Mouse (Mus musculus) limb, embryonic 15.5 days (tissue): ENCODE measurements around the gene Gpr119. TPM values are rescaled to one million over a fixed set of nuclear protein-coding genes. Genes with fewer than 3 reads are reported as not detected.

Experiments
- ATAC-seq: fragments of 200-750 bp; cut with Nextera tagmentation; 2 replicates; pipeline ENCODE4 v1.8.0; 2017; ENCODE audit warnings: low read depth, moderate TSS enrichment; ENCODE audit not compliant: insufficient number of reproducible peaks, low FRiP score, low TSS enrichment
- H3K27ac ChIP-seq: fragments of 300-500 bp; sonication (generic); 2 replicates; pipeline ENCODE4 v1.5.1; 2015; ENCODE audit warnings: moderate library complexity, mild to moderate bottlenecking, inconsistent platforms
- H3K27me3 ChIP-seq: fragments of 300-500 bp; sonication (generic); 2 replicates; pipeline ENCODE4 v1.6.1; 2015; ENCODE audit warnings: inconsistent platforms
- H3K36me3 ChIP-seq: fragments of 300-500 bp; sonication (generic); 2 replicates; pipeline ENCODE4 v1.6.1; 2015; ENCODE audit warnings: inconsistent platforms
- H3K4me1 ChIP-seq: fragments of 300-500 bp; sonication (generic); 2 replicates; pipeline ENCODE4 v1.6.1; 2015; ENCODE audit warnings: inconsistent platforms
- H3K4me2 ChIP-seq: fragments of 300-500 bp; sonication (generic); 2 replicates; pipeline ENCODE4 v1.6.1; 2015; ENCODE audit warnings: mild to moderate bottlenecking, inconsistent platforms
- H3K4me3 ChIP-seq: fragments of 300-500 bp; sonication (generic); 2 replicates; pipeline ENCODE4 v1.5.1; 2015; ENCODE audit warnings: mild to moderate bottlenecking, inconsistent platforms
- H3K9ac ChIP-seq: fragments of 300-500 bp; sonication (generic); 2 replicates; pipeline ENCODE4 v1.6.1; 2015; ENCODE audit warnings: inconsistent platforms
- H3K9me3 ChIP-seq: fragments of 300-500 bp; sonication (generic); 2 replicates; pipeline ENCODE4 v1.6.1; 2016; ENCODE audit warnings: inconsistent platforms
- WGBS: fragments of 180-500 bp; shearing (Covaris S2); methylation state at CpG from one replicate; pipeline ENCODE4 v1.1.7; 2015; 5-methylcytosine and 5-hydroxymethylcytosine counted together
- polyA plus RNA-seq: library from polyadenylated mRNA; unstranded; fragments of >200 nt; fragmentation: Nextera tagmentation; extraction: Ambion mirVana; gene quantifications from 2 replicates; pipeline ENCODE4 v1.2.1, GENCODE M21; 2015

Gene Gpr119
- not detected in 2 replicates for polyA plus RNA-seq

DNA sequence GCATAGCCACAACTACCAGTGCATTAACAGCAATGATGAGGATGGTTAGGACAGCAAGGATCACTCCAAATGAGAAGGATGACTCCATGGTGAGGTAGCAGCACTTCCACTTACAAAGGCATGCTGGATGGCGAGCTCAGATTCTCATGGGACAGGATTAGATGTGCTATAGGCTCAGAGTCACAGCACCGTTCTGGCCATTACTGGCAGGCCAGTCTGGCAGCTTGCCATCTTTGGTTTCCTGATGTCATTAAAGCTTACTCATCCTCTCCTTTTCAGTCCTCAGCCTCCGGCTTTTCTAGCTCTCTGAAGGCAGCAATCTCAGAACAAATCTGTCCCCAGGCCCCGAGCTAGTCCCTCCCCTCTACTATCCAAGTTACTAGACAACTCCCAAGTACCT, at the start of gene Gpr119:
TSS of gene Gpr119 (minus strand) at position 308 of the 400 bp plus-strand sequence.
- H3K9me3 ChIP-seq = no peaks in the 10 kb centered on the region
- no peak for ATAC-seq

DNA sequence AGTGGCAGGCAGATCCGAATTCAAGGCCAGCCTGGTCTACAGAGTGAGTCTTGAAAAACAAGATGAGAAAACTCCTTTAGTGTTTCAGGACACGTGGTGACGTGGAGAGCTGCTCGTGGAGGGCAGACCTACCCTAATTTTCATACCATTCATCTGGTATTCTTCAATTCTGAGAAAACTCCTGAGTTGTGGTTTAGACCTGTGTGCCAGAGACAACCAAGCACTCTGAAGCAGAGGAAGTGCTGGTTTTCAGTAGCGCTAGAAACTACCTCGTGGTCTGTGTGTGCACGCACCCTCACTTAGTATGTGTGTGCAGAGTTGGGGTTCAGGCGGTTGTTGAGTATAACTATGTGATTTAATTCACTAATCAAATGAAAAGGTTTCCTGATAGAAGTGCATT, 38.6 kb upstream of the Gpr119 start:
- H3K27ac ChIP-seq = no peak overlapping the region
- peaks cover 7% of the 10 kb centered on the region; the same call in 1 of the 2 replicates for H3K36me3 ChIP-seq
- WGBS = 83% methylated on average over 8 of the region's 8 CpGs
- no peak overlapping the region for H3K4me3 ChIP-seq
- no peak for ATAC-seq
- H3K4me2 ChIP-seq = no peak overlapping the region
- no peaks in the 10 kb centered on the region for H3K4me1 ChIP-seq
- no peak overlapping the region for H3K9ac ChIP-seq
- H3K9me3 ChIP-seq = no peaks in the 10 kb centered on the region
- H3K27me3 ChIP-seq = no peaks in the 10 kb centered on the region

More for the DNA sequence above, at the start of gene Gpr119:
- Histone ChIP-seq H3K9ac (no peak within 1 kb of the TSS), H3K36me3 (no peaks in the 10 kb centered on the region), H3K27ac (no peak within 1 kb of the TSS), H3K4me2 (no peak within 1 kb of the TSS), H3K4me3 (no peak within 1 kb of the TSS), H3K4me1 (no peaks in the 10 kb centered on the region), H3K27me3 (no peaks in the 10 kb centered on the region)
- 64% methylated on average over 4 of the region's 4 CpGs for WGBS

DNA sequence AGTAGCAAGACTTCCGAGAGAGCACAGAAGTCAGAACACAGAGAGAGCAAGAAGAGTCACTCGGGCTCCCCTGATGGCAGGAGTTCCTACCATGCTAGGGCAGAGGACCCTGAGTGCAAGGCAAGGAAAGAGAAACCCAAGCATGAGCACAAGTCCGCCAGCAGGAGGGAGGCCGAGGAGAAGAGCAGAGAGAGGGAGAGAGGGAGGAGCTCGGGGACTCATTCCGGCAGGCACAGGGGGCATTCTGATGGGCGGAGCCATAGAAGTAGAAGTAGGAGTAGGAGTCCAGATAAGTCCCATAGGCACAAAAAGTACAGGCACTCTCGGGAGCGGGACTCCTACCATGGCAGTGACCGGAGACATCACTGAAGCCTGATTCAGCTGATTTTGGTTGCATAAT, 35.4 kb upstream of the Gpr119 start:
- WGBS = 86% methylated on average over 10 of the region's 10 CpGs
- Histone ChIP-seq H3K4me1 (no peaks in the 10 kb centered on the region), H3K36me3 (peaks cover 7% of the 10 kb centered on the region; the same call in 1 of the 2 replicates), H3K27me3 (no peaks in the 10 kb centered on the region), H3K27ac (no peak overlapping the region), H3K4me3 (no peak overlapping the region), H3K9ac (no peak overlapping the region), H3K4me2 (no peak overlapping the region), H3K9me3 (no peaks in the 10 kb centered on the region)
- no peak for ATAC-seq

DNA sequence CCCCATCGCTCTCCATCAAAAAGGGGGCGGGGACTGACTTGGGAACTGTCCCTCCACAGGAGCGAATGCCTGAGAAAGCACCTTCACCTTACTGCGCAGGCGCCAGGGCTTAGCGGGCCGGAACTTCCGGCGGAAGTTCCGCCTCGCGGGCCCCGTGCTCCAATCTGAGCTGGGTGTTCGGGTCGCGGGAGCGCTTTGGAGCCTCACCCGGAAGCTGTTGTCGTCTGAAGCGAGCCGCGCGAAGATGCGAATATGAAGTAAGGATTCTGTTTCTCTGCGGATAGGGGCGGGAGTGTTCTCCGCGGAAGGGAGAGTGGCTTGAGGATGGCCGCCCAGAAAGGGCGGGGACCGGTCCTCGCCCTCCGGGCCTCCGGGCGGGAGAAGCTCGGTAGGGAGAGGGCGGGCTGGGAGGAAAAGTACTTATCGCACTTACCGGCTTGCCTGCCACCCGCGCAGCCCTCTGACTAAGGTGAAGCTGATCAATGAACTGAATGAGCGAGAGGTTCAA, 20.6 kb upstream of the Gpr119 start, which contains the start of gene Rbmx2:
TSS of gene Rbmx2 (plus strand) at position 141 of the 508 bp plus-strand sequence.
- no peaks in the 10 kb centered on the region for H3K9me3 ChIP-seq

DNA sequence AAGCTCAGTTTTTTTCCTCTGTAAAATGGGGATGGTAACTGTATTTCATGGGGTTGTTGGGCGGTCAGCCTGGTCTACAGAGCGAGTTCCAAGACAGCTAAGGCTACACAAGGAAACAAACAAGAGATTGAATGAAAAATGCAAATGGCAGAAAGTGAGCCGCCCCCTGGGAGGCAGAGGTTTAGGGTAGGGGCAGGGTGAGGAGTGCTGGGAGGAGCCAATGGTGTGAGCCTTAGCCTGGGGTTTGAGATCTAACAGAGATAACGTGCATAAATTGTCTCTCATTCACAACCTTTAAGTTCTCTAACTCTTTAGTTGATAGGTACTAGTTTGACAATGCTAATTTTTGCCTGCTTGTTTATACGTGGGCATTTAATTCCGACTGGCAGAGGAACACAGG, 20.2 kb upstream of the Gpr119 start:
- Histone ChIP-seq H3K36me3 (no peaks in the 10 kb centered on the region), H3K4me1 (peaks cover 6% of the 10 kb centered on the region; the same call in 1 of the 2 replicates), H3K4me2 (peak overlapping the region; percentile 44), H3K27ac (no peak overlapping the region), H3K9ac (no peak overlapping the region), H3K9me3 (no peaks in the 10 kb centered on the region), H3K4me3 (peak overlapping the region; percentile 61), H3K27me3 (no peaks in the 10 kb centered on the region)
- ATAC-seq = peak; percentile 40; the same call in 1 of the 2 replicates
- 20% methylated on average over 6 of the region's 6 CpGs for whole genome bisulfite sequencing

More for the DNA sequence above, 20.6 kb upstream of the Gpr119 start, which contains the start of gene Rbmx2:
- H3K27ac ChIP-seq = no peak within 1 kb of the TSS
- H3K4me3 ChIP-seq = peak within 1 kb of the TSS; percentile 61
- H3K27me3 ChIP-seq = no peaks in the 10 kb centered on the region
- peak within 1 kb of the TSS; percentile 44 for H3K4me2 ChIP-seq
- peak; percentile 87 for ATAC-seq
- H3K9ac ChIP-seq = no peak within 1 kb of the TSS
- WGBS = 14% methylated on average over 41 of the region's 42 CpGs
- H3K36me3 ChIP-seq = no peaks in the 10 kb centered on the region
- H3K4me1 ChIP-seq = peaks cover 6% of the 10 kb centered on the region; the same call in 1 of the 2 replicates

DNA sequence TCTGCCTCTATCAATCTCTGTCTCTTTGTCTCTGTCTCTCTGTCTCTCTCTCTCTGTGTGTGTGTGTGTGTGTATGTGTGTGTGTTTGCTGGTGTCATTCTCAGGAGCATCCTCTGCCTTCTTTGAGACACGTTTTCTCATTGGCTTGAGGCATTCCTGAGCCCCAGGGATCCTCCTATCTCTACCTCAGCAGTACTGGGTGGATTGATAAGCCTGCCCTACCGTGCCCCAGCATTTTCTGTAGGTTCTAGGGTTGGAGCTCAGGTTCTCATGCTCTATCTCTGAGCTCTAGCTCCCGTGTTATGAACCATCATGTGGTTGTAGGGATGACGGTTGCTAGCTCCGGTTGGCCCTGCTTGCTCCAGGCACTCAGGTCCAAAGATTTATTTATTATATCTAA, 9.6 kb upstream of the Gpr119 start:
- Histone ChIP-seq H3K9me3 (no peaks in the 10 kb centered on the region), H3K4me3 (no peak overlapping the region), H3K9ac (no peak overlapping the region), H3K36me3 (no peaks in the 10 kb centered on the region), H3K27ac (no peak overlapping the region), H3K4me2 (no peak overlapping the region), H3K4me1 (no peaks in the 10 kb centered on the region), H3K27me3 (no peaks in the 10 kb centered on the region)
- no peak for ATAC-seq
- WGBS = 73% methylated on average over 5 of the region's 5 CpGs

DNA sequence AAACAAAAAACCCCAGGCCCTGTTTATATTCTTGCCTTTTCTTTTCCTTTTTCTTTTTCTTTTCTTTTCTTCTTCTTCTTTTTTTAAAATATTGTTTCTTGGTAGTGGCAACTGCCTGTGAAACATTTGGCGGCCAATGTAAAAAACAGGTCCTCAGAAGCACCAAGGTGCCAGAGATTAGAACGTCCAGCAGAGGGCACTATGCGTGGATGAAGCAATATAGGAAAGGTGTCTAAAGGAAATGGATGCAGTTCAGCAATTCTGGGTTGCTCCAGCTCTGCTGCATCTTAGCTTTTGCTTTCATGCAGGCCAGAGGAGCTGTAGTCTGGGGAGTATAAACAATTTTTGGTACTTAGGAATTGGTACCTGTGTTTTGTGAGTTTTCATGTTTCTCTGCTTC, 9.2 kb upstream of the Gpr119 start:
- Histone ChIP-seq H3K36me3 (no peaks in the 10 kb centered on the region), H3K4me1 (no peaks in the 10 kb centered on the region), H3K27me3 (no peaks in the 10 kb centered on the region), H3K4me2 (no peak overlapping the region), H3K9ac (no peak overlapping the region), H3K27ac (no peak overlapping the region), H3K4me3 (no peak overlapping the region), H3K9me3 (no peaks in the 10 kb centered on the region)
- no peak for ATAC-seq
- 18% methylated on average over 3 of the region's 3 CpGs for WGBS

DNA sequence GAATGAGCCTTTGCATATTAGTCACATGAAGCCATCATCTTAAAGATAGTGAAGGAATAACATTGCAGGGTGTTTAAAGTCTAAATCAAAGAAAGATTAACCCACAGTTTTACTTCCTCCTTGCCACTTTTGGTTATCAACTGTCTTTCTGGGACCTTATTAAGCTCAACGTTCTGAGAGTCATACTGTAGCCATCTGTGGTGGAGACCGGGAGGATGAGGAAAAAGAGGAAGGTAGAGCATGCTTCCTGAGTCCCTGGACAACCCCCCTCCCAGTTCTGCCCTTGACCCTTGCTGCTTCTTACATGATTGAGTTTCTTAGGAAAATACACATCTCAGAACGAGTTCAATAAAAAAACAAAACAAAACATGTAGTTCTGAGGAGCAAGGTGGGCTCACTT, 2.6 kb downstream of the Gpr119 start:
- Histone ChIP-seq H3K4me3 (no peak overlapping the region), H3K4me1 (no peaks in the 10 kb centered on the region), H3K27me3 (no peaks in the 10 kb centered on the region), H3K4me2 (no peak overlapping the region), H3K27ac (no peak overlapping the region), H3K9ac (no peak overlapping the region), H3K9me3 (no peaks in the 10 kb centered on the region), H3K36me3 (no peaks in the 10 kb centered on the region)
- ATAC-seq = no peak
- 68% methylated on average over 3 of the region's 3 CpGs for WGBS

DNA sequence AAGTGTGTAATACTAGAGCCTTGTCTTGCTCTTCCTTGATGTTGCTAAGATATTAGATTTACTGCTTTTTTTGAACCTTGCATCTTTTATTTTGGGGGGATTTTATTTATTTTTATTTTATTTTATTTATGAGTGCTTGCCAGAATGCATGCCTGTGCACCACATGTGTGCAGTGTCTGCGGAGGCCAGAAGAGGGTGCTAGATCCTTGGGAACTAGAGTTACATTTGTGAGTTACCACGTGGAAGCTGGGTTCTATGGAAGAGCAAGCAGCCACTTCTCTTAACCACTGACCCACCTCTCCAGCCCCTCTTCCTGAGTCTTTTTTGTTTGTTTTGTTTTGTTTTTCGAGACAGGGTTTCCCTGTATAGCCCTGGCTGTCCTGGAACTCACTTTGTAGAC, 4.7 kb downstream of the Gpr119 start:
- Histone ChIP-seq H3K27ac (no peak overlapping the region), H3K4me2 (no peak overlapping the region), H3K4me3 (no peak overlapping the region), H3K36me3 (no peaks in the 10 kb centered on the region), H3K27me3 (no peaks in the 10 kb centered on the region), H3K4me1 (no peaks in the 10 kb centered on the region), H3K9ac (no peak overlapping the region), H3K9me3 (no peaks in the 10 kb centered on the region)
- no peak for ATAC-seq
- WGBS = 61% methylated on average over 3 of the region's 3 CpGs

DNA sequence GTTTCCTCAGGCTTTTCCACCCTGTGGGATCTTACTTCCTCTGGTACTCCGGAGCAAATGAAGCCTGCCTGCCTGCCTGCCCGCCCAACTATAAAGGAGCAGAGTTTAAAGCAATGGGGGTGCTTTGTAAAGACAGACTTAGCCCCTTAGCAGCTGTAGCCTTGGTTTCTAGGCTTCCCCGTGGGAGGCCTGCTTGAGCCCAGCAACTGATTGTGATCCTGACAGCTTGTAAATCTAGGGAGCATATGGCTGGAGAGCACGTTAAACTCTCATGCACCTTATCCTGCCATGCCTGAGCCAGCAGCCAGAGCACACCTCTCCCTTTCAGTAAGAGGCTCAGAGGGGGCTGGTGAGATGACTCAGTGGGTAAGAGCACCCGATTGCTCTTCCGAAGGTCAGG, 7.5 kb downstream of the Gpr119 start:
- no peak for ATAC-seq
- WGBS = 41% methylated on average over 6 of the region's 6 CpGs
- no peaks in the 10 kb centered on the region for H3K27me3 ChIP-seq
- H3K9ac ChIP-seq = no peak overlapping the region
- no peaks in the 10 kb centered on the region for H3K36me3 ChIP-seq
- H3K4me2 ChIP-seq = no peak overlapping the region
- no peaks in the 10 kb centered on the region for H3K4me1 ChIP-seq
- no peak overlapping the region for H3K4me3 ChIP-seq
- H3K27ac ChIP-seq = no peak overlapping the region
- no peaks in the 10 kb centered on the region for H3K9me3 ChIP-seq

DNA sequence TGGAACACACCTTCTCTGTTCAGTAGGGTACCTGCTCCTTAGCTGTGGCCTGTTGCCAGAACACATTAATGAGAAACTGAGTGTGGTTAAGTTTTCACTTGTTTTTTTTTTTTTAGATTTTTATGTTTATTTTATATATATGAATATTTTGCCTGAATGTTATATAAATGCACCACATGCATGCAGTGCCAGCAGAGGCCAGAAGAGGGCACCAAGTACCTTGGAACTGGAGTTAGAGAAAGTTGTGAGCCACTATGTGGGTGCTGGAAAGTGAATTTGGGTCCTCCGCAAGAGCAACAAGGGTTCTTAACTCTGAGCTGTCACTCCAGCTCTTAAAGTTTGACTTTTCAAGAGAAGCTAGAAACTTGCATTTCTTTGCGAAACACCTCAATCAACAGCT, 30.2 kb downstream of the Gpr119 start:
- Histone ChIP-seq H3K4me1 (no peaks in the 10 kb centered on the region), H3K4me3 (no peak overlapping the region), H3K4me2 (no peak overlapping the region), H3K27ac (no peak overlapping the region), H3K9ac (no peak overlapping the region), H3K27me3 (no peaks in the 10 kb centered on the region), H3K36me3 (no peaks in the 10 kb centered on the region), H3K9me3 (no peaks in the 10 kb centered on the region)
- no peak for ATAC-seq
- 87% methylated on average over 2 of the region's 2 CpGs for WGBS

DNA sequence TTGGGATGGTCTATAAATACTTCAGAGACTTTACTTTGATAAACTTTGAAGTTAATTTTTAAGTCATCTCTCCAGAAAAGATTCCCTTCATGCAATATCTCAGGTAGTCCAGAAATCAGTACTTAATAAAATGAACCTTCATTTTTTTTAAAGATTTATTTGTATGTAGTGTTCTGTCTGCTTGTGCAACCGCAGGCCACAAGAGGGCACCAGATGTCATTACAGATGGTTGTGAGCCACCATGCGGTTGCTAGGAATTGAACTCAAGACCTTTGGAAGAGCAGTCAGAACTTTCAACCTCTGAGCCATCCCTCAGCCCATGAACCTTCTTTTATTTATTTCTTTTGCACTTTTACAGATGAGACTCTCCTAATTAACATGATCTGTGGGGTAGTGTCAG, 37.2 kb downstream of the Gpr119 start:
- WGBS = 65% methylated on average over 2 of the region's 2 CpGs
- no peak overlapping the region for H3K4me2 ChIP-seq
- H3K4me1 ChIP-seq = no peaks in the 10 kb centered on the region
- no peak overlapping the region for H3K4me3 ChIP-seq
- no peak for ATAC-seq
- no peaks in the 10 kb centered on the region for H3K27me3 ChIP-seq
- no peaks in the 10 kb centered on the region for H3K9me3 ChIP-seq
- no peak overlapping the region for H3K27ac ChIP-seq
- no peak overlapping the region for H3K9ac ChIP-seq
- no peaks in the 10 kb centered on the region for H3K36me3 ChIP-seq

DNA sequence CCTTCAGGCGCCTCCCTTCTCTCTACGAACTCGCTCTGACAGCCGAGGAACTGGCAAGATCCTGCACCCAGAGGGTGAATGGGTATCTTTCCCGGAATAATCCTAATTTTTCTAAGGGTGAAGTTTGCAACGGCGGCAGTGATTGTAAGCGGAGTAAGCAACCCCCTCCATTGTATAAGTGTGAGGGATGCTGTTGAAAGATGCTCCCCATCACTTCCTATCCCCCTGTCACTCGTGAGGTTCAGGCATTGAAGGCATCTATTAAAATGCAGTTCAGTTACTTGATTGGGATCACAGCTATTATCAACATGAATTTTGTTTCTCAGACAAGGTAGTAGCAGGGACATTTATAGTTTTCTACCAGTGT, 50.2 kb downstream of the Gpr119 start:
- peak overlapping the region; percentile 26; the same call in 1 of the 2 replicates for H3K9ac ChIP-seq
- peak overlapping the region; percentile 60 for H3K4me3 ChIP-seq
- no peak for ATAC-seq
- H3K27me3 ChIP-seq = no peaks in the 10 kb centered on the region
- peak overlapping the region; percentile 77 for H3K27ac ChIP-seq
- no peaks in the 10 kb centered on the region for H3K36me3 ChIP-seq
- H3K9me3 ChIP-seq = no peaks in the 10 kb centered on the region
- peak overlapping the region; percentile 48 for H3K4me2 ChIP-seq
- WGBS = 22% methylated on average over 9 of the region's 9 CpGs
- no peaks in the 10 kb centered on the region for H3K4me1 ChIP-seq
